Mouse (Mus musculus) olfactory bulb, adult 2 months (tissue): ENCODE measurements around the gene Arhgap40. TPM values are rescaled to one million over a fixed set of nuclear protein-coding genes. Genes with fewer than 3 reads are reported as not detected.

Experiments used
- H3K27ac ChIP-seq: fragments of 200-500 bp; 2 replicates; pipeline ENCODE4 v1.5.1; 2012; ENCODE audit warnings: low read depth, low read length; ENCODE audit not compliant: insufficient read depth
- H3K4me1 ChIP-seq: fragments of 200-500 bp; 2 replicates; pipeline ENCODE4 v1.6.1; 2012; ENCODE audit warnings: low read length; ENCODE audit not compliant: control insufficient read depth, insufficient read depth
- H3K4me3 ChIP-seq: fragments of 200-500 bp; 2 replicates; pipeline ENCODE4 v1.5.1; 2012; ENCODE audit warnings: mild to moderate bottlenecking, low read depth, low read length, moderate library complexity; ENCODE audit not compliant: insufficient read depth
- CTCF ChIP-seq: fragments of 200-500 bp; IDR thresholded peaks from 2 replicates; pipeline ENCODE4 v1.5.1; 2012; ENCODE audit warnings: low read depth, mild to moderate bottlenecking, low read length, moderate library complexity; ENCODE audit not compliant: insufficient read depth
- POLR2A ChIP-seq: fragments of 200-500 bp; IDR thresholded peaks from 2 replicates; pipeline ENCODE4 v1.6.1; 2012; ENCODE audit warnings: mild to moderate bottlenecking, low read depth, low read length, moderate library complexity; ENCODE audit not compliant: insufficient read depth
- WGBS: fragments of 180-500 bp; shearing (Covaris S2); methylation state at CpG from one replicate; pipeline ENCODE4 v1.1.7; 2018; 5-methylcytosine and 5-hydroxymethylcytosine counted together
- polyA plus RNA-seq: library from polyadenylated mRNA; stranded (reverse); fragments of >200 nt; gene quantifications from 2 replicates; pipeline ENCODE4 v1.2.4, GENCODE M21; 2012; ENCODE audit warnings: low replicate concordance; ENCODE audit not compliant: missing spikeins, insufficient read depth, insufficient read length

The Arhgap40 gene
- polyA plus RNA-seq, 1 experiment: not detected

DNA sequence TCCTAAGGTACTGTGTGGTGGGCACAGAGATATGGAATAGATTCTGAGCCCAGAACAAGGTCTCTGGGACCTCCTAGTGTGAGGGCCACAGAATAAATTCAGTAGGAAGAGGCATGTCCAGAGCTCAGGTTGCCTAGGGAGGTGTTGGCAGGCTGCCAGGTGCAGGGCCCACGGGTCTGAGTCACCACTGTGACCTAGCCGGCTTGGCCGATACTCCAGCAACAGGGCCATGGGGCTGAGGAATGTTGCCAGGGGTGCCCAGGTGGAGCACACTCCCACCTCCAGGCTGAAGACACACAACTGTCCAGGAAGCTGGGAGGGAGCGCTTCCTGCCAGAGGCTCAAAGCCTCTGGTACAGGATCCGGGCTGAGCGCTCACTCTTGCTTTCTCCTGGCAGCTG, 1.9 kb upstream of the Arhgap40 start:
- TF ChIP-seq POLR2A: no peak
- no peak for TF ChIP-seq CTCF
- WGBS: 66% methylated on average over 6 of the region's 6 CpGs
- Histone ChIP-seq H3K4me1 (no peaks in the 10 kb centered on the region), H3K27ac (no peak overlapping the region), H3K4me3 (no peak overlapping the region)

DNA sequence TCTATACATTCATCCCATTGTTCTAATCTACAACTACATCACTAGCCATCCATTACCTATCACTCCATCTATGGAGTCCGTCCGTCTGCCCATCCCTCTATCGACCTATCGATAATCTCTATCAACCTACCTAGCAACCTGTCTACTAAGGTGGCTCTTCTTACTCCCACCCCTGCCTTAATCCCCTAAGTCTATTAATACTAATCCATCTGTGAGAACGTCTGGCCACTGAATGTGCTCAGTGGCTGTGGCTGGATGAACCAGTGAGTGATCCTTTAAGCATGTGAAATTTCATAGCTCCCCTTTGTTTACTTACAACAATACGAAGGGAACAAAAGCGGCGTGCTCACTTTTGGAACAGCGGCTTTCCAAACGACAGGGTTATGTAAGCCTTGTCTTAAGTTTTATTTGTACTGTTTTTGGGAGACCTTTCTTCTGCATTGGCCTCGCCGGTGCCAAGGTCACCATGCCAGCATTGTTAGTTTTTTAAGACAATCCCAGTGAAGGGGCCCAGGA, 1.3 kb downstream of the Arhgap40 start:
- TF ChIP-seq CTCF (no peak), POLR2A (no peak)
- no peak overlapping the region for H3K4me3 ChIP-seq
- 77% methylated on average over 12 of the region's 12 CpGs for WGBS
- no peak overlapping the region for H3K27ac ChIP-seq
- H3K4me1 ChIP-seq: peaks cover 6% of the 10 kb centered on the region

DNA sequence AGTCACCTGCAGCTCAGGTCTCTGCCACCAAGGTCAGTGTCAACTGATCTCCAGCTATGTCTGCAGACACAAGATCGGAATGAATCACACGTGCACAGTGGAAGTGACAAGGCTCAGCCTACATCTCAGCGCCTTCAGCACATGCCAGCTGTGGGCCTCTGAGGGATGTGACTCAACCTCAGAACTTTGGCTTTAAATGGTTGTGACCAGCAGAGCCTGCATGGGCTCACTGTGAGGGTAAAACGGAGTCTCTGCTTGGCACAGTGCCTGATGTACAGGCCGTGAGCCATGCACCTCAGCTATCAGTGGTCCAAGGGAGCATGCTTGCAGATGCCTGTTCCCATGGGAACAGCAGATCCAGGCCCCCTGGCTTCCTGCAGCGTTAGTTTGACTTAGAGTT, 6.0 kb downstream of the Arhgap40 start:
- no peak for TF ChIP-seq CTCF
- TF ChIP-seq POLR2A: no peak
- no peak overlapping the region for H3K27ac ChIP-seq
- 31% methylated on average over 6 of the region's 6 CpGs for WGBS
- no peak overlapping the region for H3K4me3 ChIP-seq
- peaks cover 9% of the 10 kb centered on the region for H3K4me1 ChIP-seq

DNA sequence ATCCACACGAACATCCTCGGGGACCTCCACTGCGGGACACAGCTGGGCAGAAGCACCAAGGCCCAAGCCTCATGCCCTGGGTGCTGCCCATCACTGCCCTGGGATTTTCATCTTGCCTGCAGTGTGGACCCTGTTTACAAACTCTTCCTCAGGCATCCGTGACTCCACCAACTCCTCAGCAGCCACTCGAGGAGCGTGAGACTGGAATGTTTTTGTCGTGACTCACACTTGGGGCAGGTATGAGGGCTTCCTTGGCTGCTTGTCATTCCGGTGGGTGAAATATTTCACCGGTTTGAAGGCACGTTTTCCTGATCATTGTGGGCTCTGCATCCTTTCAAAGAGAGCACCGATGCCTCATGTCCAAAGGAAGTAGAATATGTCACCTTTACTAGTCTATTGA, 6.5 kb downstream of the Arhgap40 start:
- Histone ChIP-seq H3K4me1 (peaks cover 9% of the 10 kb centered on the region), H3K27ac (no peak overlapping the region), H3K4me3 (no peak overlapping the region)
- 68% methylated on average over 11 of the region's 11 CpGs for WGBS
- no peak for TF ChIP-seq POLR2A

DNA sequence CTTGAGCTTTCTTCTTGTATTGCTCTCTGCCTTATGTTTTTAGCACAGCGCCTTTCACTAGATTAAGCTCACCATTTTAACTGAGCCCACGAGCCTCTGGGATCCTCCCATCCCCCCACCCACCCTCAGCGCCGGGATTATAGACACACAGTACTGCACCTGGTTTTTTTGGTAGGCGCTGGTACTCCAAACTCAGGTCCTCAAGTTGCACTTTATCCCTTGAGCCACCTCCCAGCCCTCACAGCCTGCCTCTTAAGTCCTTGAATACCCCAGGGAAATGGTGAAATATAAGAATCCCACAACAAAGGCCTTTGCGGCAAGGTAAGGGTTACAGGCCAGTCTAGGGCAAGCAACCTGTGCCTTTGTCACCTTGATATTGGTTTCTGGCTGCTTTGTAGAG, 7.2 kb downstream of the Arhgap40 start:
- H3K4me3 ChIP-seq: no peak overlapping the region
- WGBS: 71% methylated on average over 6 of the region's 6 CpGs
- TF ChIP-seq CTCF (no peak), POLR2A (no peak)
- peaks cover 9% of the 10 kb centered on the region for H3K4me1 ChIP-seq
- no peak overlapping the region for H3K27ac ChIP-seq

DNA sequence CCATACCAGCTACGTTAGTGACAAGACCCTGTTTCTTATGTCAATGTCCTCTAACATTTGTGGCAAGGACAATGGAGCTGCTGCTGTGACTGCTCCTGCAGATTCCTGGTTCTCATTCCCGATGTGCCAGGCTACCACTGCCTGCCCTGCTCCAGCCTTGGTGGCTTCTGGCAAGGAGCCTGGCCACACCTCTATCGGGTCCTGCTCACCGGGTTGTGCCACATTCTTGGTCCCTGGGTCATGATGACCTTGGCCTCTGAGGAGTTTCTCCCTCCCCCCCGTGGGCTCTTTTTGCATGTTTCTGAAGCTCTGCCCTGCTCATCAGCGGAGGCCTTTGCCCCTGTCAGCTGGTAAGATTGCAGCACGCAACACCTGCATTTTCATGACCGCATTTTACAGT, 10.5 kb downstream of the Arhgap40 start:
- peaks cover 9% of the 10 kb centered on the region for H3K4me1 ChIP-seq
- H3K4me3 ChIP-seq: no peak overlapping the region
- no peak overlapping the region for H3K27ac ChIP-seq
- TF ChIP-seq CTCF (no peak), POLR2A (no peak)
- WGBS: 69% methylated on average over 8 of the region's 8 CpGs

DNA sequence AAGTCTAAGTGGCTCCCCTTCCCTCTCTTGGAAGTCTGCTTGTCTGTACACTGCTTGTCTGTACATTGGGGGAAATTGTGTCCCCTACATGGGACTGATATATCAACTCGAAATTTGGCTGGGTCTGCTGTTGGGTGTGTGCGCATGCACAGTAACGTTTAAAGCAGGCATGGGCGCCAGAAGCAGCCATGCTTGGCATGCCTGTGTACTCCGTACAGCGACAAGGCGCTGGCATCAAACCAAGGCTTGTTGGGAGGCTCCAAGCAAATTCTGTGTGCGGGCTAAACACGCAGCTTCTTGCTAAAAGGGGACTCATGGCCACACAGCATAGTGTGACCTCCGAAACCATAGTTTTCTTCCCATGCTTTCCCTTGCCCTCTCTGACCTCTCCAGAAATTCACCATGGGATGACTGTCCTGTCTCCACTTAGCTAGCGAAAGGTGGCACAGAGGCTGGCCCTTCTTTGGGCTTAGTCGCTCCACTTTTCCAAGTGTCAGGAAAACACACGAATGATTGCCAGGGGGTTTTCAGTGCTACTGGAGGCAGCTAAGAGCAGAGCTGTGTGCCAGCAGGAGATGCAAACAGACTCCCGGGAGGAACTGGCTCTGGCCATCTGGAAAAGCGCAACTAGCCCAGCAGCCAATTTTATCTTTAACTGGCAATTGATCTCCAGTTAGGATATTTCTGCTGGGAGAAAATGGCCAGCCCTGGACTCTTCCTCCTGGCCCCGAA, 11.7 kb downstream of the Arhgap40 start:
- Histone ChIP-seq H3K4me1 (no peaks in the 10 kb centered on the region; the same call in 1 of the 2 replicates), H3K27ac (no peak overlapping the region), H3K4me3 (no peak overlapping the region)
- no peak for TF ChIP-seq POLR2A
- no peak for TF ChIP-seq CTCF
- WGBS: 42% methylated on average over 16 of the region's 16 CpGs

DNA sequence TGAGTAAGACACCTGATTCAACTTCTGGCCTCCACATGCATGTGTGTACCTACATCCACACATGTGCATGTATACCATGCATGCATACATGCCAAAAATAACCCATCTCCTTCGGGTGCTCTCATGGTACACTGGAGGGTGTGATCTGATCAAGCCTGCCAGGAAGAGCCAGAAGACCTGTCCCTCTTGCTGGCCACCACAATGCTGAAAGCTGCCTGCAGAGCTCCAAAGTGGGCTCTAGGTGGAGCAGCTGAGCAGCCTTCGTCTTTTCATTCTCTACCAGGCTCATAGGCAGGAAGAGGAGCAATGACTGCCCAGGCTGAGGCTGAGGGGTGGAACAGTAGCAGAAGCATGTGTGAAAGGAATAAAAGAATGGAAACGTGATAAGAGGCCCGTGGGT, 21.5 kb downstream of the Arhgap40 start:
- Histone ChIP-seq H3K4me1 (no peaks in the 10 kb centered on the region), H3K27ac (no peak overlapping the region), H3K4me3 (no peak overlapping the region)
- WGBS: 3% methylated on average over 4 of the region's 4 CpGs
- TF ChIP-seq CTCF: peak; percentile 85
- no peak for TF ChIP-seq POLR2A

DNA sequence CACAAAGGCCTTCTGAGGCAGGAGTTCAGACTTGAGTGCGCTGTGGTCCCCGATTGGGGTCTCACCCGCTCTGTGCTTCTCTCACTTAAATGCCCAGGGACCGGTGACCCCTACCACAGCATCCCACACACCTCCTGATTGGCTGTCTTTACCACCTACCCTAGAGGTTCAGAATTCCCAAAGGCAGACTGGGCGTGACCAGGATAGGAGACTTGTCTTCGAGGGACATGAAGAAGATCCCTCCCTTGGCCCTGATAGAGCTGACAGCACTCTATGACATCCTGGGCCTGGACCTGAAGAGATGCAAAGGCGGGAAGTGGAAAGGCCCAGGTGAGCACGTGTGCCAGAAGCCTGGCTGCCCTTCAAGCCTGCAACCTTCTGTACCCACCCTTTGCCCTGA, 22.0 kb downstream of the Arhgap40 start:
- no peak overlapping the region for H3K27ac ChIP-seq
- H3K4me3 ChIP-seq: no peak overlapping the region
- TF ChIP-seq POLR2A (no peak), CTCF (no peak)
- 81% methylated on average over 8 of the region's 8 CpGs for WGBS
- H3K4me1 ChIP-seq: peaks cover 3% of the 10 kb centered on the region; the same call in 1 of the 2 replicates
